In the genomic region with DNA sequence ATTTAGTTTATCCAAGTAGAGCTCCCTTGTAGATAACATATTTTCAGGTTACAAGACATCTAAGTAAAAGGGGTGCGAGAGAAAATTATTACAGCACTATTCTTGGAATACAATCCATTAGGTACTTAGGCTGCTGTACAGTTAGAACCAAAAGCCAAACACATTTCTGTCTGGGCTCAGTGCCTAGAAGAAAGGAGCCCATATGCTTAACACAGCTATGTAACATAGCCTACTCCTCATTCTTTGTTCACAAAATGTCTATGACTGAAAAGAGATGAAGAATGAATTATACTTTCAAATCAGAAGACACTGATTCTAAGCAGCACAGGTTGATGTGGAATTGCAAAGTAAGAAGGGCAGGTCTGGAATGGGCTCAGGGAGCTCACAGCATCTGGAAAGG, we compare ENCODE assay signal across 12 mouse cellular contexts.
DNase-seq lines count a peak whose midpoint lies in the region; ATAC-seq and TF ChIP-seq lines count a peak whose summit lies in the region.
"Had no signal": no experiment of that assay in that cellular context is flagged by ENCODE, and none has a peak within 500 bp of the region (broad histone marks: within the 10 kb centered on the region; RNA-seq: fewer than 3 reads in every experiment).

No protein-coding gene starts in this region.

- WGBS in kidney, embryonic 16.5 days = 93% methylated on average over 1 of the region's 1 CpGs

- H3K27me3 ChIP-seq in kidney, embryonic 16.5 days (ENCODE audit: insufficient read depth, low read length) = no peaks in the 10 kb centered on the region
- H3K27me3 ChIP-seq: embryonic facial prominence, embryonic 12.5 days; limb, embryonic 15.5 days had no signal

- peak overlapping the region; percentile 29; the same call in 1 of the 2 replicates for H3K27ac ChIP-seq in left cerebral cortex, adult 2 months
- no peak overlapping the region for H3K27ac ChIP-seq in kidney, embryonic 16.5 days (ENCODE audit: low read length)
- H3K27ac ChIP-seq: embryonic facial prominence, embryonic 12.5 days; kidney, postnatal 0 days; limb, embryonic 15.5 days had no signal

- H3K4me2 ChIP-seq in kidney, embryonic 16.5 days (replicated peaks; ENCODE audit: low read depth, low read length) = no peak overlapping the region
- H3K4me2 ChIP-seq: embryonic facial prominence, embryonic 12.5 days; limb, embryonic 15.5 days had no signal

- H3K9ac ChIP-seq in kidney, embryonic 16.5 days (replicated peaks; ENCODE audit: low read length) = no peak overlapping the region
- H3K9ac ChIP-seq: embryonic facial prominence, embryonic 12.5 days; limb, embryonic 15.5 days had no signal

- intact Hi-C loops in left cerebral cortex, adult 2 months (cut with DNase I) = loop anchor here (10.0 kb wide), 1 partner anchor 1136 kb away; no protein-coding TSS in a partner anchor
- intact Hi-C loops in gastrocnemius, postnatal 36 days (cut with DNase I) = no loop called here

- H3K4me3 ChIP-seq in left cerebral cortex, adult 2 months = no peak overlapping the region
- no peak overlapping the region for H3K4me3 ChIP-seq in kidney, embryonic 16.5 days (ENCODE audit: low read length)
- H3K4me3 ChIP-seq: embryonic facial prominence, embryonic 12.5 days; limb, embryonic 15.5 days had no signal

- peak; percentile 47 for DNase-seq in layer of hippocampus, adult 11-12 months (ENCODE audit: low spot score)
- no peak for DNase-seq in layer of hippocampus, postnatal 10 days (ENCODE audit: low spot score in 2 of 2)
- peak; percentile 70 for DNase-seq in brain, embryonic 18.5 days (ENCODE audit: low read depth, low spot score)
- DNase-seq in cerebellum, adult 8-10 months = peak; percentile 36
- DNase-seq in left cerebral cortex, adult 2 months (ENCODE audit: extremely low spot score in 1 of 2, low spot score in 2 of 2) = no peak
- no peak for DNase-seq in gastrocnemius, postnatal 36 days
- DNase-seq: gastrocnemius, postnatal 10 days; lung, postnatal 10 days had no signal

- TF ChIP-seq CTCF in left cerebral cortex, adult 2 months (IDR thresholded peaks at IDR 0.05) = no peak

- no peaks in the 10 kb centered on the region for H3K36me3 ChIP-seq in kidney, embryonic 16.5 days (ENCODE audit: insufficient read depth, low read length)
- H3K36me3 ChIP-seq: limb, embryonic 15.5 days had no signal

- H3K9me3 ChIP-seq in kidney, embryonic 16.5 days (ENCODE audit: low read length) = no peaks in the 10 kb centered on the region
- H3K9me3 ChIP-seq: embryonic facial prominence, embryonic 12.5 days; limb, embryonic 15.5 days had no signal

- H3K4me1 ChIP-seq in kidney, embryonic 16.5 days (ENCODE audit: insufficient read depth, low read length) = no peaks in the 10 kb centered on the region
- H3K4me1 ChIP-seq: embryonic facial prominence, embryonic 12.5 days; limb, embryonic 15.5 days had no signal

- no peak for ATAC-seq in kidney, embryonic 16.5 days (ENCODE audit: low FRiP score, low TSS enrichment)

Comparison
In these comparisons a context has a peak if more than half of its experiments do, and no peak if none do; other contexts are left out.
1. DNase-seq: peak in layer of hippocampus, adult 11-12 months (single experiment), brain, embryonic 18.5 days (single experiment) and cerebellum, adult 8-10 months (single experiment); none in layer of hippocampus, postnatal 10 days (0 of 2), left cerebral cortex, adult 2 months (0 of 2) and gastrocnemius, postnatal 36 days (0 of 2).